Mouse (Mus musculus) mature B cell (primary cell): Measurements from ENCODE around the gene Spindoc.
"Not testable (repeated sequence)": the region's sequence is repeated elsewhere in the genome, so short reads cannot be mapped to it uniquely, and the experiment has no call there.

ENCODE experiments used
- in situ Hi-C: fragments of 300-500 bp; cut with MboI; formaldehyde crosslinking; loops from 2 replicates; pipeline ENCODE4 v1.14.3; 2019

Gene Spindoc

GRCm38 (mm10) chr19:7404623-7405229 is 21.9 kb upstream of the Spindoc start:
- in situ Hi-C loops = loop anchor here (25.0 kb wide), 1 partner anchor 342 kb away; the partner anchor contains the start of gene Macrod1

- in situ Hi-C loops = loop anchor here (25.0 kb wide), 1 partner anchor 338 kb away; the partner anchor contains the start of gene Macrod1
These were observed 17.8 kb upstream of the Spindoc start for GRCm38 (mm10) chr19:7400635-7401034.

DNA sequence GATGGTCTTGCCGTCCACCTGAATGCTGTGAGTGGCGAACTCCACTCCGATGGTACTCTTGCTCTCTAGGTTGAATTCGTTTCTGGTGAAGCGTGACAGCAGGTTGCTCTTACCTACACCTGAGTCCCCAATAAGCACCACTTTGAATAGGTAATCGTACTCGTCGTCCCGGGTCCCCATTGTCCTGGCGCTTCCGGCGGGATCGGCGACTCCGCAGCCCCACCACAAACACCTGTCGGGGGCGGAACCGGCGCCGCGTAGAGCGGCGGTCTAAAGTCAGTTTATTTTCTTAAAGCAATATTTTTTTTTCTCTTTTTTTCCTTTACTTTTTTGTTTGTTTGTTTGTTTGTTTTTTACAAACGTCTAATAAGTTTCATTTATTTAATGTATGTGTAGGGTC is 16.1 kb upstream of the Spindoc start:
- in situ Hi-C loops = not testable (repeated sequence)

DNA sequence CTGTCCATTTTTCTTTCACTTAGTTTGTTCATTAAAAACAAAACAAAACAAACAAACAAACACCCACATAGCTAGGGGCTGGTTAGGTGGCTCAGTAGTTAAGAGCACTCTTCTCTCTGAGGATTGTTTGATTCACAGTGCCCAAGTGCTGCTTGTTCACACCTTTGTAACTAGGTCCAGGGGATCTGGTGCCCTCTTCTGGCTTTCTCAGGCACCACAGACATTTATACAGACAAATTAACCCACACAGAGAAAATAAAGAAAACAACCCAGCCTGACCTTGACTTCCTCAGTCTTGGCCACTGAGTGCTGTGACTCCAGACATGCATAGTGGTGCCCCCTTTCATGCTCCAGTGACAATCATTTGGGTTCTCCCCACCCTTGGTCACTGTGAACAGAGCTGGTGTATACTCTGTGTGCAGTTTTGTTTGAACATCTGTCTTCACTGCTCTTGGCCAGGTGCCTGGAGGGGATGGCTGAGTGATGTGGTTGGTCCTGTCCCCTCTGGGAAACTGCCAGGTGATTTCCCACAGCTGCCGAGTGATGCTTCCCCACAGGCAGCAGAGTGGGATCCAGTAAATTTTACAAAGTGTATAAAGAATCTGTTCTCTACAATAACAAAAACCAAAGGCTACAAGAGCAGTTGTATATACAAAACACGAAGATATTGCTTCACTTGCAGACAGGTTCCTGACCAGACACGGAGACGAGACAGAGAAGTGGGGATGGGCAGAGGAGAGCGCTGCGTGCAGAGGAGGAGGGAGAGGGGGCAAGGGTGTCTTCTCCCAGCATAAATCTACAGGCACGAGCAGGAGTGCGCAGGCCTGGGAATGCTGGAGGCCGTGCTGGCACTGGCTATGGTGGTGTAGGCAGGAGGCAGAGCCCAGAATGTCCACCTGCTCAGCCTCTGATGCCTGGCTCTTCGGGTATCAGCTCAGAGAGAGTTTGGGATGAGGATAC is 14.4 kb upstream of the Spindoc start:
- in situ Hi-C loops = not testable (repeated sequence)

- in situ Hi-C loops = no loop called here
These were observed 5.7 kb upstream of the Spindoc start for GRCm38 (mm10) chr19:7388488-7388887.

DNA sequence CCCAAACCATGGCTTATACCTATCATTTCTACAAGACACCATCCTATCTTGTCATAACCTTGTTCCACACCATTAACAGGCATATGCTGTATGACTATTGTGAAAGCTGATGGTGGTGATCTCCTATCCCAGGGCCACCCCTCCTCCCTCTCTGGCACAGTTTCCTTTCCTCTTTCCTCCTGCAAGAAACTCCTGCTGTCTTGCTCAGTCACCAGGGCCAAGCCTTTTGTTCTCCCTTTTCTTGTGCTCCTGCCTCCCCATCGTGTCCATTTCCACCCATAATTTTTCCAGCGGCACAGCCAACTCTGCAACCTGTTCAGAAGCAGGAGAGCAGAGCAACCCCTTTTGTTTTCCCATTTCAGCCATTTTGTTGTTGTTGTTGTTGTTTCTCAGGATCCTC is 3.2 kb upstream of the Spindoc start:
- in situ Hi-C loops = no loop called here

GRCm38 (mm10) chr19:7382248-7382902 is 419 bp downstream of the Spindoc start:
- in situ Hi-C loops = no loop called here

- in situ Hi-C loops = no loop called here
These were observed 917 bp downstream of the Spindoc start for GRCm38 (mm10) chr19:7381906-7382247.

DNA sequence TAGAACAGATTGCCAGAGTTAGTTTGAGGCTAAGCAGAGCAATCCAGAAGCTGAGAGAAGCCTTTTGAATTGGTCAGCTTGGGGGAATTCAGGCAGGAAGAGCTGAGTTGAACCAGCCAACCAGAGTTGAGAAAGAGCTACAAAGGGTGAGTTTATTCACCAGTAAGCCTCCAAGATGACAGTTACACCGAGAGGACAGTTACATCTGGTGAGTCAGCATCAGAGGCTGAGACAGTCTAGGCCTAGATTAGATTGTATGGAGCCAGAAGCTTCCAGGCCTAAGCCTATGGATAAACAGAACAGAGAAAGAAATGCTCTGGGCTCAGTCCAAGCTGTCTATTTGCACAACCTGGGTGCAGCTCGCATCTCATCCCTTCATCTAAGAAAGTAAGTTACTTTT is 5.2 kb downstream of the Spindoc start:
- in situ Hi-C loops = no loop called here

- in situ Hi-C loops = no loop called here
These were observed 8.3 kb downstream of the Spindoc start for GRCm38 (mm10) chr19:7374491-7374890.

DNA sequence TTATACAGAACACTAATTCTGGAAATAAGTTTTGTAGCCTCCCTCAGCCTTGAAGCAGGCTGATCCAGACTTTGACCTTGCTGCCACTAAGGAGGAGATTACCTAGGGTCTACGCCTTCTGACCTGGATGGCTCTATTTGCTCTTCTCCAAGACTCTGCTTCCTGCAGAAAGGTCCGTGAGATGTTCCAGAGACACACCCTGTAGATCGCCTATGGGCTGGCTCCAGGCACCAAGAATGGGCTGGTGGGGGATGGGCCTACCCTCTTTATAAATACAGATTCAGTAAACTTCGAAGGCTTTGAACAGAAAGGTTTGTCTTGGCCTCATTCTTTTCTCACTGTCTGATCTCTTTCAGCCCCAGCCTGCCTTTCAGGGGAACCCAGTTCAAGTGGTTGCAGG is 13.3 kb downstream of the Spindoc start:
- in situ Hi-C loops = not testable (repeated sequence)

DNA sequence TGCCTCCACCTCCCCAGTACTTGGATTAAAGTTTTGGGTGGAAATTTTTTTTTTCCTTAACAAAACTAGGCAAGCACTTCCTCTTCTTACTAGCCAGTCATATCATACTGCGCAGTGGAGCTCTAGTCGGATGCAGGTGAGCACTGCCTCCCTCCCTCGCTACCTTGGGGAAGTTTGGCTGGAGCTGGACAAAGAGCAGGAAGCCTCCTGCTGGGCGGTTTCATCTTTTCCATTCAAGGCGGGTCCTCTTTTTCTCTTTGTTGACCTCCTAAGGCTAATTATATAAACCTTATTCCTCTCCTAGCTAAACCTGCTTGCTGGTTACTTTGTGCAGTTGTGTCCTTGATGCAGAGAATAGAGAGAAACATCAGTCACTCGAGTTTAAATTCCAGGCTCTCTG is 29.2 kb downstream of the Spindoc start:
- in situ Hi-C loops = no loop called here

DNA sequence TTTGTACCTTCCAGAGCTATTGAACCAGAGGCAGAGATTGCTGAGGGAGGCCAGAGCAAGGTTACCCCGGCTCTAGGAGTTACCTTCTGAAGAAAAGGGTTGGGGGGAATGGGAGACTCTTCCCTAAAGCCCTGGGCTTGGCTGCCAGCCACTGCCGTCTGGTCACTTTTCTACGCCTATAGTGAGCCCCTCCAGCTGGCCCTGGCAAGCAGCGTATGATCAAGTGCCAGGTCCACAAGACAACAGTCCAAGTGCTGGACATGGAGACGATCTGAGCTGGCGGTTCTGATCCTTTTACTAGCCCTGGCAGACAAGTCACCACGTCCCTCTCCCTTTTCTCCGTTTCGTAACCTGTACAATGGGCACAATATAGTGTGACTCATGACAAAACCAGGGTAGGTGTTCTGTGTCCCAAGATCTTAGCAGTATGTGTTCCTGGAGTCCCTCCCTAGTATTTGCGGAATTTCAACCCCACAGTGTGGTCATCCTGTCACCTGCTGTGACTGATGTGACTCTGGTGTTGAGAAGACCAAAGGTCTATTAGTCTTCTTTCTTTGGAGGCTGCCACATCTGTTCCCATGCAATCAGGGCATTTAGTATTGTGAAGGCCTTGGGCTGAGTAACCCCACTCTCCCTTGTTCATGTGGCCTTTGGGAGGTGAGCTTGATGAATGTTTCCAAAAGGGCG is 29.8 kb downstream of the Spindoc start:
- in situ Hi-C loops = no loop called here

GRCm38 (mm10) chr19:7349993-7350392 is 32.8 kb downstream of the Spindoc start:
- in situ Hi-C loops = loop anchor here (5.0 kb wide), 1 partner anchor 83 kb away; the partner anchor contains the start of gene Rcor2

GRCm38 (mm10) chr19:7345235-7345755 is 37.5 kb downstream of the Spindoc start:
- in situ Hi-C loops = loop anchor here (5.0 kb wide), 1 partner anchor 78 kb away; the partner anchor contains the start of gene Rcor2

- in situ Hi-C loops = no loop called here
These were observed 40.1 kb downstream of the Spindoc start for GRCm38 (mm10) chr19:7342646-7343045.

GRCm38 (mm10) chr19:7341512-7342397 is 41.0 kb downstream of the Spindoc start, which contains the start of gene Mark2:
TSS of gene Mark2 (minus strand) at chr19:7341860.
- in situ Hi-C loops = no loop called here

DNA sequence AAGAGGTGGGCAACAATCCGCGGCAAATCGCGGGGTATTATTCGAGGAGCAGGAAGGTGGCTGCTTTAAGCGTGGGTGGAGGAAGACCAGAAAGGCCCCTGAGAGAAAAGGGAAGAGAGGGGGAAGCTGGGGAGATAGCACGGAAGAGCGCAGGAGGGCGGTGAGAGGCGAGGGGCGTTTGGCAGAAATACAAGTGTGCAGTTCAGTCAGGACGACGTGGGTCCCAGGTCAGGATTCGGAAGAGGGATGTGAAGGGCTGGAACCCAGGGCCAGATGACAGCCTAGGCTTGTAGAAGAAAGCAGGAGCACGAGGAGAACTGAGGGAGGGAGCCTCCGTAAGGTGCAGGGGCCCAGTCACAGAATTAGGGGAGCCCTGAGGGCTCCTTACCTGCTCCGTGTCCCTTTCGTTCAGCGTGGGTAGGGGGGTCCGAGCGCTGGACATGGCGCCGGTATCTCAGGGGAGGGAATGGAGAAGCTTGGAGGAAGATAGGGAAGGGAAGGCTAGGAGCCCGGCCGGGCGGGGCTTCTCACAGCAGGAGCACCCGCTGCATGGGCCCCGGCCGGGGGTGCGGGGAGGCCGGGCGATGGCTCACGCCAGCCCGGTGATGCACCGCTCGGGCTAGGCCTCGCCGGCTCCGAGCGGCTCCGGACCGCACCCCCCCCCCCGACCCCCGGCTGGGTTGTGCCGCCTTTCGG is 41.9 kb downstream of the Spindoc start:
- in situ Hi-C loops = no loop called here

DNA sequence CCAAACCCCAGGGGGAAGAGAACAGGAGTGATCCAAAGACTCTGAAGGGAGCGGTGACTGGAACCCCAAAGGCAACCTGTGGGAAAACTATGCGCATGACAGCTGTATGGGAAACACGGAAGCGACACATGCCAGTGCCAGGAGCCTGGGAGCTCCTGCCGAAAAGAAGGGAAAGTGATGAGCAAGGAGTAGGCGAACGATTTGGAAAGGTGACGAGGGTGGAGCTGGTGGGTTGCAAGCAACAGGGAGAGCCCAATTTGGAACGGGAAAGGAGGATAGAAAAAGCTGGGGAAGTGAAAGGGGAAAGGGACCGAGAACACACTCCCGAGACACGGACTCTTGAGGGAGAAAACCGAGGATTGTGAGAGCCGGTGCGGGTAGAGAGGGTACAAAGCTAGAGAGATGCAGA is 42.4 kb downstream of the Spindoc start:
- in situ Hi-C loops = no loop called here

DNA sequence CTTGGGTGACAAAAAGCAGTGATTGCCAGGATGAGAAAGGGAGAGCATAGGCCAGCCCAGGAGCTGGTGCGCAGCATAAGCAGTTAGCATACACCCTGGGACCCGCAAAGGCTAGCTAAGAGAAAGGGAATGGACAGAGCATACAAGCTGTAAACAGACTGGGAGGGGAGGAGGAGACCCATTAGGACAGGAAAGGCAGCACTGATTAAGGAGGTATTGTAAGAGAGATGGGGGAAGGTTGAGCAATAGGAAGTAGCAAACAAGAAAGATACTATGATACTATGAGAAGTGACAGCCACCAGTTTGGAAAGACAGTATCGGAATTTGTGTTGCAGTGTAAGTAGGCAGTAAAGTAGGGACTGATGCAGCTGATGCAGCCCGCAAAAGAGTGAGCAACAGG is 42.9 kb downstream of the Spindoc start:
- in situ Hi-C loops = no loop called here
